Mouse (Mus musculus): ENCODE results near the gene Park7.

GRCm38 (mm10) chr4:150868859-150869258 lies 45.4 kb downstream of the Park7 start:
- TF ChIP-seq EP300 (IDR thresholded peaks at IDR 0.05; ENCODE audit: low read depth) (no peak), CTCF (IDR thresholded peaks at IDR 0.05; ENCODE audit: low read depth) (no peak)
